ENCODE assay signal across 31 mouse cellular contexts in genomic region chr16:23178796-23179195, GRCm38 (mm10). TPM values are rescaled to one million over a fixed set of nuclear protein-coding genes. Genes with fewer than 3 reads are reported as not detected.
DNase-seq lines count a peak whose midpoint lies in the region; TF ChIP-seq lines count a peak whose summit lies in the region.
"Had no signal": no experiment of that assay in that cellular context is flagged by ENCODE, and none has a peak within 500 bp of the region (broad histone marks: within the 10 kb centered on the region; RNA-seq: fewer than 3 reads in every experiment).

No protein-coding gene starts in this region.

- peak; percentile 23 for DNase-seq in adrenal gland, adult 2 months
- no peak for DNase-seq in adrenal gland, postnatal 4 days (ENCODE audit: low spot score in 2 of 2)
- no peak for DNase-seq in thymus, adult 2 months
- no peak for DNase-seq in thymus, postnatal 14 days
- peak; percentile 66 for DNase-seq in induced T-regulatory cell, adult 2 months (ENCODE audit: low read depth)
- no peak for DNase-seq in right cerebral cortex, postnatal 4 days
- no peak for DNase-seq in frontal cortex, postnatal 10 days (ENCODE audit: low spot score in 2 of 2)
- DNase-seq: adrenal gland, postnatal 25 days; B cell, adult 2 months; cerebellum, adult 18-20 months; cerebellum, adult 9-11 months; cerebellum, postnatal 25 days; forebrain, postnatal 0 days; gastrocnemius, postnatal 25 days; heart, adult 18-20 months; heart, postnatal 10 days; heart, postnatal 36 days had no signal

- TF ChIP-seq POLR2A in thymus, adult 2 months (IDR thresholded peaks at IDR 0.05; ENCODE audit: control insufficient read depth, extremely low read depth, insufficient read depth, low read length, poor library complexity): no peak

- H3K27ac ChIP-seq in thymus, adult 2 months (ENCODE audit: control insufficient read depth, insufficient read depth, low read length): peak overlapping the region; percentile 56
- H3K27ac ChIP-seq: embryonic facial prominence, embryonic 12.5 days; embryonic facial prominence, embryonic 15.5 days; heart, embryonic 15.5 days; hindbrain, embryonic 10.5 days; hindbrain, embryonic 13.5 days had no signal

- H3K27me3 ChIP-seq in thymus, adult 2 months (ENCODE audit: control insufficient read depth, insufficient read depth, low read length): no peaks in the 10 kb centered on the region
- H3K27me3 ChIP-seq: CH12.LX; embryonic facial prominence, embryonic 12.5 days; embryonic facial prominence, embryonic 15.5 days; heart, embryonic 12.5 days; heart, embryonic 15.5 days; hindbrain, embryonic 13.5 days had no signal

- H3K4me1 ChIP-seq in thymus, adult 2 months (replicated peaks; ENCODE audit: control insufficient read depth, insufficient read depth, low read length): peaks cover 44% of the 10 kb centered on the region
- H3K4me1 ChIP-seq: embryonic facial prominence, embryonic 12.5 days; embryonic facial prominence, embryonic 15.5 days; heart, embryonic 15.5 days; hindbrain, embryonic 10.5 days; hindbrain, embryonic 13.5 days had no signal

- H3K36me3 ChIP-seq in thymus, adult 2 months (ENCODE audit: control insufficient read depth, insufficient read depth, low read length): no peaks in the 10 kb centered on the region
- H3K36me3 ChIP-seq: embryonic facial prominence, embryonic 12.5 days; embryonic facial prominence, embryonic 15.5 days; heart, embryonic 12.5 days; heart, embryonic 15.5 days; hindbrain, embryonic 10.5 days; hindbrain, embryonic 13.5 days had no signal

- 79% methylated on average over 5 of the region's 5 CpGs for WGBS in thymus, adult 2 months

- H3K4me3 ChIP-seq in thymus, adult 2 months (ENCODE audit: control insufficient read depth, insufficient read depth, low read length): no peak overlapping the region
- H3K4me3 ChIP-seq: embryonic facial prominence, embryonic 12.5 days; embryonic facial prominence, embryonic 15.5 days; heart, embryonic 12.5 days; heart, embryonic 15.5 days; hindbrain, embryonic 10.5 days; hindbrain, embryonic 13.5 days had no signal

- TF ChIP-seq CTCF in thymus, adult 2 months (IDR thresholded peaks at IDR 0.05; ENCODE audit: borderline replicate concordance, control insufficient read depth, extremely low read depth, insufficient read depth, low read length, poor library complexity): no peak

RNA-seq across cellular contexts. Expression of gene Adipoq, which starts 32.5 kb away (rescaled TPM):
- 100 to 1,000 TPM; 337 to 708 TPM for total RNA-seq in adrenal gland, adult 2 months (2021)
- polyA plus RNA-seq in adrenal gland, adult 2 months (2012; rRNA removed): 138 and 239 TPM in 2 replicates
- total RNA-seq in adrenal gland, postnatal 4 days (2021): 100 to 1,000 TPM; 119 to 145 TPM
- 52.4 and 61.3 TPM in 2 replicates for polyA plus RNA-seq in thymus, adult 2 months (2012; rRNA removed)
- total RNA-seq: common myeloid progenitor, adult 5-6 weeks; MEL had no signal
- polyA plus RNA-seq: activated CD4-positive, CD25-positive, alpha-beta regulatory T cell, adult 4 months; embryonic facial prominence, embryonic 12.5 days; forebrain, embryonic 11.5 days; forebrain, embryonic 14.5 days; forebrain, postnatal 0 days; heart, embryonic 15.5 days; hindbrain, embryonic 10.5 days; hindbrain, embryonic 13.5 days; hindbrain, embryonic 16.5 days; intestine, embryonic 16.5 days had no signal

RNA-seq across cellular contexts. Expression of gene St6gal1, which starts 45.7 kb away (rescaled TPM):
- 10 to 100 TPM; 32.2 to 49.5 TPM for total RNA-seq in adrenal gland, adult 2 months (2021)
- 23.1 and 24.2 TPM in 2 replicates for polyA plus RNA-seq in adrenal gland, adult 2 months (2012; rRNA removed)
- 10 to 100 TPM; 46.6 to 56.3 TPM for total RNA-seq in adrenal gland, postnatal 4 days (2021)
- 30.7 and 33.2 TPM in 2 replicates for polyA plus RNA-seq in thymus, adult 2 months (2012; rRNA removed)
- total RNA-seq: MEL had no signal

RNA-seq across cellular contexts. Expression of gene Rfc4, which starts 51.3 kb away (rescaled TPM):
- total RNA-seq in adrenal gland, adult 2 months (2021): 1 to 10 TPM; 3.4 to 7.8 TPM
- polyA plus RNA-seq in adrenal gland, adult 2 months (2012; rRNA removed): not detected in 2 replicates
- 10 to 100 TPM; 24.2 to 25.5 TPM for total RNA-seq in adrenal gland, postnatal 4 days (2021)
- 2.6 and 3.4 TPM in 2 replicates for polyA plus RNA-seq in thymus, adult 2 months (2012; rRNA removed)

Comparison
In these comparisons a context has a peak if more than half of its experiments do, and no peak if none do; other contexts are left out.
1. DNase-seq: peak in adrenal gland, adult 2 months (single experiment) and induced T-regulatory cell, adult 2 months (single experiment); none in adrenal gland, postnatal 4 days (0 of 2), thymus, adult 2 months (single experiment), thymus, postnatal 14 days (single experiment), right cerebral cortex, postnatal 4 days (single experiment) and frontal cortex, postnatal 10 days (0 of 2).